Mouse (Mus musculus) kidney, adult 2 months (tissue): ENCODE measurements at regions not wholly inside any gene's neighbourhood (a gene's known extent, or its start where the extent isn't known, plus 50 kb on each side); places are given as distances from the start of the nearest gene placed in this dataset.

Experiments used
- DNase-seq: peaks from one replicate; pipeline ENCODE4 v3.0.0; 2021
- H3K27ac ChIP-seq: fragments of 200-500 bp; 2 replicates; pipeline ENCODE4 v1.5.1; 2012; ENCODE audit warnings: low read depth, low read length, control low read depth, inconsistent platforms; ENCODE audit not compliant: insufficient read depth
- H3K27me3 ChIP-seq: fragments of 200-500 bp; replicated peaks from 2 replicates; pipeline ENCODE4 v1.6.1; 2012; ENCODE audit warnings: mild to moderate bottlenecking, moderate library complexity, low read length, inconsistent platforms; ENCODE audit not compliant: control insufficient read depth, insufficient read depth
- H3K36me3 ChIP-seq: fragments of 200-500 bp; 2 replicates; pipeline ENCODE4 v1.6.1; 2012; ENCODE audit warnings: mild to moderate bottlenecking, moderate library complexity, low read length, inconsistent platforms; ENCODE audit not compliant: control insufficient read depth, insufficient read depth
- H3K4me1 ChIP-seq: fragments of 200-500 bp; 2 replicates; pipeline ENCODE4 v1.6.1; 2011; ENCODE audit warnings: low read length; ENCODE audit not compliant: control insufficient read depth, insufficient read depth
- H3K4me3 ChIP-seq: fragments of 200-500 bp; 2 replicates; pipeline ENCODE4 v1.5.1; 2011; ENCODE audit warnings: mild to moderate bottlenecking, low read depth, low read length, control low read depth; ENCODE audit not compliant: insufficient read depth
- CTCF ChIP-seq: fragments of 200-500 bp; conservative IDR thresholded peaks from 2 replicates; pipeline ENCODE4 v1.5.1; 2011; ENCODE audit warnings: low read depth, mild to moderate bottlenecking, control low read depth, low read length, moderate library complexity, mixed read lengths; ENCODE audit not compliant: insufficient read depth, insufficient read length
- POLR2A ChIP-seq: fragments of 200-500 bp; IDR thresholded peaks from one replicate; pipeline ENCODE4 v1.6.1; 2011; ENCODE audit warnings: low read depth, low read length, control low read depth
- WGBS: fragments of 180-500 bp; shearing (Covaris S2); methylation state at CpG from one replicate; pipeline ENCODE4 v1.1.7; 2018; 5-methylcytosine and 5-hydroxymethylcytosine counted together

DNA sequence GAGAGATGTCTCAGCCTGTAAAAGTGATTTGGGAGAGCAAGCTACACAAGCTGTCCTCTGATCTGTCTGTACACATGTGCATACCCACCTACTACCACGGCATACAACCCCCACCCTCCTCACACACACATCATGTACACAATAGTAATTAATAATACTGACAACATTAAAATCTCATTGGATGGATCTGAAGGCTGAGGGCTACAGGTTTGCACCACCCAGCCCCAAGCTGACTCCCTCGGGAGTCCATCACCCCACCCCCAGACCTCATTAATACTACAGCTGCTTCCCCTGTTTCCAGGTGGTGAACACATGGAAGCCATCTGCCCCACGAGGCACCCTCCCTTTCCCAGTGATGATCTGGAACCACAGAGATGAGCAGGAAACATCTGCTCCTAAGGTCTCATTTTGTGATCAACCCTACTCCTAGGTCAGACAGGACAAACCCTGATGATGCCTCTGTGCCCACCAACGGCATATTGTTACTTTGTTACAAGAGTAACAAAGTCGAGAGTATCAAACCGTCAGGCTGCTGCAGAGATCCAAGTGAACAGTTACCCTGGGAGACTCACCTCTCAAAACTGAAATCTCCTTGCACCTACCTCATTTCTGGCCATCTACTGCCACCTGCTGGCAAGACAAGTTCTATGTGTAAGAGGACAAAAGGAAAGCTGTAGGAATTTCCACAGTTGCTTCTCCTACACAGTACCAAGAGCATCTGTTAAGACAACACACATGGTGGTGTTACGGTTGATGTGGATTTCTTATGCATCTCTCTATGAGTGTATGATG is 131.6 kb downstream of the Tfcp2l1 start:
- peaks cover 4% of the 10 kb centered on the region; the same call in 1 of the 2 replicates for H3K4me1 ChIP-seq
- WGBS, result 15% methylated on average over 7 of the region's 7 CpGs
- TF ChIP-seq CTCF (peak; percentile 63), POLR2A (no peak)
- H3K36me3 ChIP-seq, result no peaks in the 10 kb centered on the region
- no peak overlapping the region for H3K4me3 ChIP-seq
- DNase-seq, result peak; percentile 86
- H3K27ac ChIP-seq, result no peak overlapping the region
- no peaks in the 10 kb centered on the region for H3K27me3 ChIP-seq

GRCm38 (mm10) chr1:118765525-118765924 is 137.8 kb downstream of the Tfcp2l1 start:
- no peak for TF ChIP-seq POLR2A
- no peak for TF ChIP-seq CTCF

DNA sequence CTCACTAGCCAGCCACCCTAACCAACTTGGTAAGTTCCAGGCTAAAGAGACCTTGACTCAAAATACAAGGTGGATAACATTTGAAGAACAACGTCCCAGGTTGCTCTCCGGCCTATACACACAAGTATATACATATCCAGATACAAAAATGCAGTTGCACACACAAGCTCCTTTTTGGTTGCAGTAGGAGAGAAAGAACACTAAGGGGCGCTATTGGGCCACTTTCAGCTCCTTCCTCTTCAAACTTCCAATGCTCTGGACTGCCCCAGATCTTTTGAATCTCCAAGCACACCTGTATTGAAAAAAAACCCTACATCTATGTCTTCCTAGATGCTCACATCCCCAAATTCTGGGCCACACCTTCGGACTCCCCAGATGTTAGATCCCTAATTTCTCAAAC is 141.1 kb downstream of the Tfcp2l1 start:
- H3K27ac ChIP-seq, result no peak overlapping the region
- TF ChIP-seq POLR2A (no peak), CTCF (peak; percentile 49)
- H3K4me3 ChIP-seq, result no peak overlapping the region
- no peaks in the 10 kb centered on the region for H3K4me1 ChIP-seq
- WGBS, result 25% methylated on average over 4 of the region's 4 CpGs
- H3K36me3 ChIP-seq, result no peaks in the 10 kb centered on the region
- peak; percentile 33 for DNase-seq
- no peaks in the 10 kb centered on the region for H3K27me3 ChIP-seq

More at GRCm38 (mm10) chr1:118765525-118765924, 137.8 kb downstream of the Tfcp2l1 start:
- peak; percentile 48 for DNase-seq
- H3K27me3 ChIP-seq, result no peaks in the 10 kb centered on the region
- H3K27ac ChIP-seq, result no peak overlapping the region
- H3K36me3 ChIP-seq, result no peaks in the 10 kb centered on the region
- no peak overlapping the region for H3K4me3 ChIP-seq
- WGBS, result 55% methylated on average over 9 of the region's 9 CpGs
- H3K4me1 ChIP-seq, result no peaks in the 10 kb centered on the region

- H3K36me3 ChIP-seq, result no peaks in the 10 kb centered on the region
- H3K27me3 ChIP-seq, result no peaks in the 10 kb centered on the region
- 16% methylated on average over 9 of the region's 9 CpGs for WGBS
- no peak overlapping the region for H3K27ac ChIP-seq
- no peaks in the 10 kb centered on the region for H3K4me1 ChIP-seq
- peak; percentile 81 for TF ChIP-seq CTCF
- TF ChIP-seq POLR2A, result no peak
- peak; percentile 69 for DNase-seq
- H3K4me3 ChIP-seq, result no peak overlapping the region
Measured at GRCm38 (mm10) chr1:118772261-118772660, 144.5 kb downstream of the Tfcp2l1 start.

DNA sequence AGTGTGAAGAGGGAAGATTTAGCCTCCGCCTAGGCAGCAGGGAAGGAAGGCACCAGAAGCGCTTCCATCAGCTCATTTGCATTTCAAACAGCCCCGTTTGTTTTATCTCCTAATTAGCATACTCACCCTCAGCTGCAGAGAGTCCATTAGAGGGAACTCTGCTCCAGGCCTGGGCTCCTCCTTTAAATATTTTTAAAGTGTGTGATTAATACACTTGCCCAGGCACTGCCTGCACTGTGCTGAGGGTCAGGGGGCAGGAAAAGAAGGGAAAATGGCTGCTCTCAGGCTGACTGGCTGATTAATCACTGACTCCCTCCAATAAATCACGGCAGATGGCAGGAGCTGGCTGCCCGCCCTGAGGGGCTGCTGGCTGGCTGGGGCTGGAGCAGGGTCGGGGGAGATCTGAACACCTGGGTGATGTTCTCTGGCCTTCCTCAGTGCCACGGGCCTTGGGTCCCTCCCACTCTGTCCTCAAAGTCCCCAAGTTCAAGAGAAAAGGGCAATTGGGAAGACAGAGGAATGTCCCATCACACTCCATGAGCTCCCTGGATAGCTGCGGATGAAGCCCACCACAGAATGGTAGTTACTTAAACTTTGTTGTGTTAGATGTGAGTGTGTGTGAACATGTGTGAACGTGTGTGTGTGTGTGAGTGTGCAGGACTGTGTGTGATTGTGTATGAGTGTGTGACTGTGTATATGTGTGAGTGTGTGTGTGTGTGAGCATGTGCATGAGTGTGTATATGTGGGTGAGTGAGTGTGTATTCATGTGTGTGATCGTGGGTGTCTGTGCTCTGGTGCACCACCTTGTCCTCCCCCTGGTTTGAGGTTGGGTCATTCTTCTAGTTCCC is 149.1 kb downstream of the Tfcp2l1 start:
- no peaks in the 10 kb centered on the region for H3K36me3 ChIP-seq
- H3K4me3 ChIP-seq, result no peak overlapping the region
- DNase-seq, result no peak
- H3K4me1 ChIP-seq, result no peaks in the 10 kb centered on the region
- 40% methylated on average over 10 of the region's 10 CpGs for WGBS
- no peak for TF ChIP-seq POLR2A
- TF ChIP-seq CTCF, result no peak
- H3K27ac ChIP-seq, result no peak overlapping the region
- H3K27me3 ChIP-seq, result no peaks in the 10 kb centered on the region
